12 mouse cellular contexts compared by ENCODE assay signal in the genomic region with DNA sequence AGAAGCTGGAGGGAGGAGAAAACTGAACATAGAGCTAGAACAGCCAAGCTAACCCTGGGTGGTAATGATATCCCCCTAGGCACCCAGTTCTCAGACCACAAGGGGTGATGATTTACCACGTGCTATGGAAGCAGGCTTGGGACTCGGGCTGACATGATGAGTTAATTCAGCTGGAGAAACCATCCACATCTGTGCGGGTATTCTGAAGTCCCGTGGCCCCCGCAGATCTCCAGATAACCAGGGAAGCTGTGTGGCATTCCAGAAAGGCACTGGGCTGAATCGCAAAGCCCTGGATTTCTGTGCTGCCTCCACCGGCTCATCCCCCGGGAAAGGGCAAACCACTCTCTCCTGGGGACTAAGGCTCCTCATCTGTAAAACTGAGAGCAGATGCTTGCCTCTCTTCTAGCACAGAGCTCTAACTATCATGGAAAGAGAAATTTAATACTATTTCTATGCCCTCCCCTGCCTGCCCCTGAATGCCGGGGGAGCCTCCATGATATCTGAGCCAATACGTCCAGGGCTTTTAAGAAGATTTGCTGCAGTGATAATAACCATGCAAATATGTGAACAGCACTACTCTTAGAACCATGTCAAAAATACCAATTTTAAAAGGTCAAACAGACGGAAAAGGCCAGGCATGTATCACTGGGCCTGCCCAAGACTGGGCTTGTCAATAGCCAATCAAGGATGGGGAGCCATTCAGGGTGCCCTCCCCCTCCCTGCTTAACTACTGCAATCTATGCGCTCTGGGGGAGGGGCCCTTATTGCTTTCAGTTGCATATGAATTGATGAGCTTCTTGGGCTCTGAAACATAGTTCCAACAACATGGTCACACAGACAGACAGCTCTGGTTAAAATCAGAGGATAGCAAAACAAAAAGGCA.
DNase-seq lines count a peak whose midpoint lies in the region; ATAC-seq lines count a peak whose summit lies in the region.
"Had no signal": no experiment of that assay in that cellular context is flagged by ENCODE, and none has a peak within 500 bp of the region (broad histone marks: within the 10 kb centered on the region; RNA-seq: fewer than 3 reads in every experiment).

No protein-coding gene starts in this region.

- ATAC-seq in hindbrain, embryonic 12.5 days (ENCODE audit: low FRiP score), result peak; percentile 71
- peak; percentile 44; the same call in 1 of the 2 replicates for ATAC-seq in limb, embryonic 15.5 days (ENCODE audit: insufficient number of reproducible peaks, low FRiP score, low TSS enrichment, low read depth)
- no peak for ATAC-seq in monocyte, adult 5-6 weeks (replicated peaks; ENCODE audit: insufficient number of reproducible peaks, low FRiP score, low TSS enrichment, poor library complexity, severe bottlenecking)

- no peak overlapping the region; the same call in 1 of the 2 replicates for H3K4me2 ChIP-seq in hindbrain, embryonic 12.5 days (replicated peaks)
- H3K4me2 ChIP-seq in limb, embryonic 15.5 days, result no peak overlapping the region

- no peaks in the 10 kb centered on the region for H3K27me3 ChIP-seq in hindbrain, embryonic 12.5 days
- H3K27me3 ChIP-seq in limb, embryonic 15.5 days, result no peaks in the 10 kb centered on the region

- 30% methylated on average over 12 of the region's 12 CpGs for WGBS in hindbrain, embryonic 12.5 days
- 25% methylated on average over 12 of the region's 12 CpGs for WGBS in limb, embryonic 15.5 days

- peak overlapping the region; percentile 77 for H3K27ac ChIP-seq in hindbrain, embryonic 12.5 days
- peak overlapping the region; percentile 71 for H3K27ac ChIP-seq in limb, embryonic 15.5 days
- H3K27ac ChIP-seq: left cerebral cortex, adult 2 months had no signal

- H3K36me3 ChIP-seq in hindbrain, embryonic 12.5 days, result no peaks in the 10 kb centered on the region
- no peaks in the 10 kb centered on the region for H3K36me3 ChIP-seq in limb, embryonic 15.5 days

- no peaks in the 10 kb centered on the region for H3K9me3 ChIP-seq in hindbrain, embryonic 12.5 days (replicated peaks)
- no peaks in the 10 kb centered on the region for H3K9me3 ChIP-seq in limb, embryonic 15.5 days

- peaks cover 23% of the 10 kb centered on the region for H3K4me1 ChIP-seq in hindbrain, embryonic 12.5 days
- peaks cover 37% of the 10 kb centered on the region for H3K4me1 ChIP-seq in limb, embryonic 15.5 days

- no peak overlapping the region for H3K4me3 ChIP-seq in hindbrain, embryonic 12.5 days
- H3K4me3 ChIP-seq in limb, embryonic 15.5 days, result no peak overlapping the region
- H3K4me3 ChIP-seq: left cerebral cortex, adult 2 months had no signal

- peak; percentile 31 for DNase-seq in testis, postnatal 10 days (ENCODE audit: low spot score)
- DNase-seq in testis, postnatal 14 days (ENCODE audit: low spot score), result no peak
- no peak for DNase-seq in thymus, postnatal 14 days
- DNase-seq in left cerebral cortex, adult 8-10 months (ENCODE audit: low spot score in 2 of 2), result no peak
- DNase-seq: adrenal gland, adult 8-10 months; cerebellum, adult 2 months; lung, postnatal 36 days; thymus, adult 18-20 months had no signal

- H3K9ac ChIP-seq in hindbrain, embryonic 12.5 days, result no peak overlapping the region
- H3K9ac ChIP-seq in limb, embryonic 15.5 days, result no peak overlapping the region
